Mouse (Mus musculus) stomach, embryonic 15.5 days (tissue): Measurements from ENCODE around the gene Krtdap. TPM values are rescaled to one million over a fixed set of nuclear protein-coding genes. Genes with fewer than 3 reads are reported as not detected.
"Not testable (repeated sequence)": the region's sequence is repeated elsewhere in the genome, so short reads cannot be mapped to it uniquely, and the experiment has no call there.

Experiments used
- ATAC-seq: fragments of 200-750 bp; cut with Nextera tagmentation; 2 replicates; pipeline ENCODE4 v1.8.0; 2017; ENCODE audit warnings: low read depth, moderate number of reproducible peaks, moderate TSS enrichment; ENCODE audit not compliant: insufficient read depth, low FRiP score
- H3K27ac ChIP-seq: fragments of 300-500 bp; sonication (generic); 2 replicates; pipeline ENCODE4 v1.5.1; 2015; ENCODE audit warnings: mild to moderate bottlenecking, inconsistent platforms
- H3K27me3 ChIP-seq: fragments of 300-500 bp; sonication (generic); replicated peaks from 2 replicates; pipeline ENCODE4 v1.6.1; 2015; ENCODE audit warnings: inconsistent platforms
- H3K36me3 ChIP-seq: fragments of 300-500 bp; sonication (generic); 2 replicates; pipeline ENCODE4 v1.6.1; 2015; ENCODE audit warnings: inconsistent platforms
- H3K4me1 ChIP-seq: fragments of 300-500 bp; sonication (generic); 2 replicates; pipeline ENCODE4 v1.6.1; 2015; ENCODE audit warnings: inconsistent platforms
- H3K4me2 ChIP-seq: fragments of 300-500 bp; sonication (generic); 2 replicates; pipeline ENCODE4 v1.6.1; 2015; ENCODE audit warnings: mild to moderate bottlenecking, inconsistent platforms
- H3K4me3 ChIP-seq: fragments of 300-500 bp; sonication (generic); replicated peaks from 2 replicates; pipeline ENCODE4 v1.5.1; 2015; ENCODE audit warnings: inconsistent platforms
- H3K9ac ChIP-seq: fragments of 300-500 bp; sonication (generic); 2 replicates; pipeline ENCODE4 v1.6.1; 2015; ENCODE audit warnings: inconsistent platforms
- H3K9me3 ChIP-seq: fragments of 300-500 bp; sonication (generic); 2 replicates; pipeline ENCODE4 v1.6.1; 2016; ENCODE audit warnings: inconsistent platforms
- WGBS: fragments of 180-500 bp; shearing (Covaris S2); methylation state at CpG from one replicate; pipeline ENCODE4 v1.1.7; 2015; 5-methylcytosine and 5-hydroxymethylcytosine counted together
- polyA plus RNA-seq: library from polyadenylated mRNA; unstranded; fragments of >200 nt; fragmentation: Nextera tagmentation; extraction: Ambion mirVana; gene quantifications from 2 replicates; pipeline ENCODE4 v1.2.1, GENCODE M21; 2015

Krtdap gene
- polyA plus RNA-seq, 1 experiment from 2014 or later: 227 TPM

DNA sequence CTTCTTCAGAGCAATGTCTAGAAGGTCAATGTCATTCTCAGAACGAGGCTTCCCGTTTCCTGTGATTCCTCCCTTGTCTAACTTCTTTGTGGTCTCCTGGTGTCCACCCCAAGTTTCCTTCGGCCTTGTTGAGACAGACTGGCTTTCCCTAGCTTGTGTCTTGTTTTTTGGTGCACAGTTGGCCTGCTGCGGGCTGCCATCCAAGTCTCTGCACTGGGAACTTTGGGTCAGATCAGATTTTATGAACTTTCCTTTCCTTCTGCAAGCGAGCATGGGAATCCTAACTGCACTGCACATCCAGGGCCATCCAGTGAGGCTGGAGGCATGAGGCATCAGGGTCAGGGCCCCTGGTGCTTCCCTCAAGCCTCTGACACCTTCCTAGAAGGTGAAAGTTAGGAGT is 33.8 kb downstream of the Krtdap start:
- 46% methylated on average over 5 of the region's 5 CpGs for WGBS
- no peak overlapping the region for H3K4me3 ChIP-seq
- H3K27me3 ChIP-seq: no peaks in the 10 kb centered on the region
- no peaks in the 10 kb centered on the region for H3K36me3 ChIP-seq
- peak overlapping the region; percentile 21 for H3K4me2 ChIP-seq
- no peak overlapping the region for H3K27ac ChIP-seq
- no peaks in the 10 kb centered on the region for H3K9me3 ChIP-seq
- H3K9ac ChIP-seq: no peak overlapping the region
- no peaks in the 10 kb centered on the region; the same call in 1 of the 2 replicates for H3K4me1 ChIP-seq
- no peak for ATAC-seq

- WGBS: 79% methylated on average over 18 of the region's 18 CpGs
- Histone ChIP-seq H3K4me2 (peak within 1 kb of the TSS; percentile 6; the same call in 1 of the 2 replicates), H3K36me3 (no peaks in the 10 kb centered on the region), H3K4me1 (no peaks in the 10 kb centered on the region; the same call in 1 of the 2 replicates), H3K9me3 (no peaks in the 10 kb centered on the region), H3K9ac (no peak within 1 kb of the TSS), H3K4me3 (no peak within 1 kb of the TSS), H3K27ac (peak within 1 kb of the TSS; percentile 11; the same call in 1 of the 2 replicates), H3K27me3 (no peaks in the 10 kb centered on the region)
- ATAC-seq: peak; percentile 37; the same call in 1 of the 2 replicates
These were observed 36.0 kb downstream of the Krtdap start, which contains the start of gene Ffar2 for GRCm38 (mm10) chr7:30823675-30824074. Gene Ffar2 (minus strand): TSS chr7:30823775.

DNA sequence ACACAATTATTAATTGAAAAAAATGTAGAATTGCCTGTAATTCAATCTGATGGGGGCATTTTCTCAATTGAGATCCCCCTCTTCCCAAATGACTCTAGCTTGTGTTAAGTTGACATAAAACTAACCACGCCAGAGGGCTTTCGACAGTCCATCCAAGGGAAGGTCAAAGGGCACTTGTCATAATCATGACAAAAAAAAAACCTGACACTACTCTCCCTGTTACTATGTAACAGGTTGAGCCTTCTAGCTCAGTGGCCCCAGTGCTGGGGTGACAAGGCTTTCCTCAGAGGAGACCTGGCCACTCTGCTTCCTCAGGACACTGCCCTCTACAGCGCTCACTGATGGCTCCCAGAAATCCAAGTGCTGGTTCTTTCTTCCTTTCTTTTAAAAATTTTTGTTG is 36.6 kb downstream of the Krtdap start:
- Histone ChIP-seq H3K36me3 (no peaks in the 10 kb centered on the region), H3K27me3 (no peaks in the 10 kb centered on the region), H3K27ac (peak overlapping the region; percentile 11; the same call in 1 of the 2 replicates), H3K4me3 (no peak overlapping the region), H3K4me1 (no peaks in the 10 kb centered on the region; the same call in 1 of the 2 replicates), H3K9me3 (no peaks in the 10 kb centered on the region), H3K4me2 (no peak overlapping the region), H3K9ac (no peak overlapping the region)
- WGBS: 83% methylated on average over 3 of the region's 3 CpGs
- ATAC-seq: no peak

DNA sequence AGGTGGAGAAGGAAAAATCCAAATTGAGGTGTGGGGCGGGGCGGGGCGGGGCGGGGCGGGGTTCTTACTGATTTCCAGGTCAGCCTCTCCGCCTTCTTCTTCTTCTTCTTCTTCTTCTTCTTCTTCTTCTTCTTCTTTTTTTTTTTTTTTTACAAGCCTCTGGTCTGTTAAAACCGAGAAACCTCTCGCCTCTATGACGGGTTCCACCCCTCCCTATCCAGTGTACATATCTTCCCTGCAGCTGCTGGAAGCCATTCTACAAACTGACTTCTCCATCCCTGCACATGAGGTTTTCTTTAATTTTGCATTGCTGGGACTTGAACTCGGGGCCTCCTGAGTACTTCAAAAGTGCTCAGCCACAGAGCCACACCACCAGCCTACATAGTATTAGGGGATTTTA is 39.0 kb downstream of the Krtdap start:
- no peaks in the 10 kb centered on the region for H3K9me3 ChIP-seq
- H3K9ac ChIP-seq: no peak overlapping the region
- WGBS: 89% methylated on average over 10 of the region's 10 CpGs
- H3K27ac ChIP-seq: no peak overlapping the region
- no peaks in the 10 kb centered on the region for H3K36me3 ChIP-seq
- no peak for ATAC-seq
- H3K4me1 ChIP-seq: no peaks in the 10 kb centered on the region
- H3K27me3 ChIP-seq: no peaks in the 10 kb centered on the region
- H3K4me2 ChIP-seq: no peak overlapping the region
- no peak overlapping the region for H3K4me3 ChIP-seq

- not testable (repeated sequence) for H3K27me3 ChIP-seq, H3K4me3 ChIP-seq, H3K4me1 ChIP-seq, H3K36me3 ChIP-seq, H3K9ac ChIP-seq, H3K9me3 ChIP-seq, ATAC-seq, H3K27ac ChIP-seq, H3K4me2 ChIP-seq
These were observed 41.2 kb downstream of the Krtdap start for GRCm38 (mm10) chr7:30828871-30829270.

- Histone ChIP-seq H3K27ac (no peak overlapping the region), H3K4me3 (no peak overlapping the region), H3K27me3 (no peaks in the 10 kb centered on the region), H3K4me1 (no peaks in the 10 kb centered on the region), H3K9ac (no peak overlapping the region), H3K4me2 (no peak overlapping the region), H3K9me3 (no peaks in the 10 kb centered on the region), H3K36me3 (no peaks in the 10 kb centered on the region)
- no peak for ATAC-seq
- 65% methylated on average over 3 of the region's 3 CpGs for WGBS
These were observed 41.7 kb downstream of the Krtdap start for GRCm38 (mm10) chr7:30829428-30829827.

GRCm38 (mm10) chr7:30832261-30832660 is 44.6 kb downstream of the Krtdap start:
- H3K27ac ChIP-seq: no peak overlapping the region
- ATAC-seq: no peak
- 58% methylated on average over 15 of the region's 17 CpGs for WGBS
- no peak overlapping the region for H3K4me3 ChIP-seq
- H3K4me2 ChIP-seq: no peak overlapping the region
- H3K9ac ChIP-seq: no peak overlapping the region
- no peaks in the 10 kb centered on the region for H3K9me3 ChIP-seq
- no peaks in the 10 kb centered on the region for H3K36me3 ChIP-seq
- H3K4me1 ChIP-seq: no peaks in the 10 kb centered on the region
- H3K27me3 ChIP-seq: no peaks in the 10 kb centered on the region

DNA sequence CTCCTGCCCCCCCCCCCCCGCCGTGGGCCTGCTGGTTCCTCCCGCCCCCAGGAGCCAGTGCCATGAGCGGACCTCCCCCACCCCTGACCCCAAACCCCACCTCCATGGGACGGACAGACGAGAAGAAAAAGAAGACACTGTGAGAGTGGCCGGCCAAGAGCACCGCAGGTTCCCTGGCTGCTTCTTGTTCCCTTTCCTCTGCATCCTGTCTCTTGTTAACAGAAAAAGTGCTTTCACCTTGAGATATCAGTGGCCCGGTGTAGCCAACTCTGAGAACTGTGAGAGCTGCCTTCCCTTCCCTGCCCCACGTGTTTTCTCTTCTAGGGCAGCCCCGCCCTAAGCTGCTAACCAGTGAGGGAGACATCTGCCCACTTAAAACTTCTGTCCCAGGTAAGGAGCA is 45.0 kb downstream of the Krtdap start:
- WGBS: 30% methylated on average over 7 of the region's 11 CpGs
- ATAC-seq, H3K4me2 ChIP-seq, H3K27me3 ChIP-seq, H3K9ac ChIP-seq, H3K27ac ChIP-seq, H3K9me3 ChIP-seq, H3K36me3 ChIP-seq, H3K4me3 ChIP-seq, H3K4me1 ChIP-seq: not testable (repeated sequence)

DNA sequence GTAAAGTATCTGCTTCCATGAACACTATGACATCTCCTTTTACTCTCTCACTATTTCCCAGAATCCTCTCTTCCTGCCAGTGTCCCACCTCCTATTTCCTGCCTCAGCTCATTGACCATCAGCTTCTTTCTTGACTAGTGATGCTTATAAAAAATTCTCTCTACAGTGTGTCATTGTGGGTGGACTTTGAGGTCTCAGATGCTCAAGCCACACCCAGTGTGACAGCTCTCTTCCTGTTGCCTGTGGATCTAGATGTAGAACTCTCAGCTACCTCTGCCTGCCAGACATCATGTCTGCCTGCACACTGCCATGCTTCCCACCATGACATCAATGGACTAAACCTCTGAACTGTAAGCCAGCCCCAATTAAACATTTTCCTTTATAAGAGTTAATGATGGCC is 49.6 kb downstream of the Krtdap start:
- H3K9me3 ChIP-seq: no peaks in the 10 kb centered on the region
- no peak overlapping the region for H3K4me2 ChIP-seq
- H3K9ac ChIP-seq: no peak overlapping the region
- no peak overlapping the region for H3K4me3 ChIP-seq
- ATAC-seq: no peak
- H3K4me1 ChIP-seq: no peaks in the 10 kb centered on the region
- H3K36me3 ChIP-seq: no peaks in the 10 kb centered on the region
- no peak overlapping the region for H3K27ac ChIP-seq
- H3K27me3 ChIP-seq: no peaks in the 10 kb centered on the region

DNA sequence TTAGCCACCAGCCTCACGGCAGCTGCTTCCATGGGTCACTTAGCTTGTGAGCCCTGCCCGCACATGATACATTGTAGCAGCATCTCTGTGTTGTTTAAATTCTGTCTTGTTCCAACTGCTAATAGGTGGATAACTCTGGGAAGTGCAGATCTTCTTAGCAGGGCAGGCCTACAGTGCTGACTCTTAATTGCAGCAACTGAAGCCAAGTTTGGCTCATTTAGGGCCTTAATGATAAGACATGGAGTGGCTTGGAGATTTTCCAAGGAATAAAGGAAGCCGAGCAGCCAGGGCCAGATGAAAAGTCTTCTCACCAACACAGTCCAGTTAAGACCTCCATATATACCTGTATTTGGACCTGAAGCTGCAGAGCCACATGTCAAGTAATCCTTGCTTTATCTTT is 52.6 kb downstream of the Krtdap start:
- Histone ChIP-seq H3K4me1 (no peaks in the 10 kb centered on the region), H3K27ac (no peak overlapping the region), H3K9me3 (no peaks in the 10 kb centered on the region), H3K9ac (no peak overlapping the region), H3K4me2 (no peak overlapping the region), H3K27me3 (no peaks in the 10 kb centered on the region), H3K36me3 (no peaks in the 10 kb centered on the region), H3K4me3 (no peak overlapping the region)
- 57% methylated on average over 3 of the region's 3 CpGs for WGBS
- ATAC-seq: no peak

Other genes starting within 250 kb of the Krtdap start
- 49.6 and 51.0 TPM in 2 replicates for gene Hspb6, start 235.7 kb upstream of the Krtdap start, polyA plus RNA-seq
- 11.1 and 13.5 TPM in 2 replicates for gene Proser3, start 235.6 kb upstream of the Krtdap start, polyA plus RNA-seq
- 55.0 and 66.3 TPM in 2 replicates for gene Lin37, start 228.1 kb upstream of the Krtdap start, polyA plus RNA-seq
- gene U2af1l4, start 224.6 kb upstream of the Krtdap start, polyA plus RNA-seq: 82.5 and 85.7 TPM in 2 replicates
- 11.1 and 11.5 TPM in 2 replicates for gene Gm49396, start 224.6 kb upstream of the Krtdap start, polyA plus RNA-seq
- gene Psenen, start 224.3 kb upstream of the Krtdap start, polyA plus RNA-seq: 135 and 138 TPM in 2 replicates
- 2.2 and 3.5 TPM in 2 replicates for gene Igflr1, start 222.5 kb upstream of the Krtdap start, polyA plus RNA-seq
- gene Kmt2b, start 199.2 kb upstream of the Krtdap start, polyA plus RNA-seq: 7.6 and 8.4 TPM in 2 replicates
- 0.81 and 0.90 TPM in 2 replicates for gene Zbtb32, start 189.0 kb upstream of the Krtdap start, polyA plus RNA-seq
- gene Upk1a, start 175.0 kb upstream of the Krtdap start, polyA plus RNA-seq: 6.8 and 7.4 TPM in 2 replicates
- 994 and 1,014 TPM in 2 replicates for gene Cox6b1, start 161.7 kb upstream of the Krtdap start, polyA plus RNA-seq
- gene Etv2, start 152.0 kb upstream of the Krtdap start, polyA plus RNA-seq: not detected in 2 replicates
- 110 and 111 TPM in 2 replicates for gene Rbm42, start 137.6 kb upstream of the Krtdap start, polyA plus RNA-seq
- 39.1 and 47.7 TPM in 2 replicates for gene Haus5, start 122.9 kb upstream of the Krtdap start, polyA plus RNA-seq
- gene Pmis2, start 116.3 kb upstream of the Krtdap start, polyA plus RNA-seq: not detected in 2 replicates
- 4.2 and 6.6 TPM in 2 replicates for gene 2200002J24Rik, start 89.0 kb upstream of the Krtdap start, polyA plus RNA-seq
- gene Atp4a, start 75.7 kb upstream of the Krtdap start, polyA plus RNA-seq: 4.9 and 9.2 TPM in 2 replicates
- gene Tmem147, start 58.4 kb upstream of the Krtdap start, polyA plus RNA-seq: 227 and 239 TPM in 2 replicates
- 0.50 and 0.73 TPM in 2 replicates for gene Gapdhs, start 44.2 kb upstream of the Krtdap start, polyA plus RNA-seq
- gene Sbsn, start 36.4 kb upstream of the Krtdap start, polyA plus RNA-seq: 8.4 and 17.9 TPM in 2 replicates
- 70.8 and 142 TPM in 2 replicates for gene Dmkn, start 24.1 kb upstream of the Krtdap start, polyA plus RNA-seq
- gene Ffar2, start 35.9 kb downstream of the Krtdap start, polyA plus RNA-seq: 14.9 and 26.5 TPM in 2 replicates
- gene Ffar3, start 68.3 kb downstream of the Krtdap start, polyA plus RNA-seq: 0.31 and 0.41 TPM in 2 replicates
- 0.26 and 0.30 TPM in 2 replicates for gene Ffar1, start 73.7 kb downstream of the Krtdap start, polyA plus RNA-seq
- 0.15 and 0.22 TPM in 2 replicates for gene Cd22, start 92.4 kb downstream of the Krtdap start, polyA plus RNA-seq
- 0.31 and 0.48 TPM in 2 replicates for gene Mag, start 127.0 kb downstream of the Krtdap start, polyA plus RNA-seq
- gene Hamp2, start 136.8 kb downstream of the Krtdap start, polyA plus RNA-seq: 0.62 TPM in 1 of 2 replicates, not detected in the other
- gene Hamp, start 156.1 kb downstream of the Krtdap start, polyA plus RNA-seq: 0.39 and 1.8 TPM in 2 replicates
- 19.9 and 22.9 TPM in 2 replicates for gene Usf2, start 168.9 kb downstream of the Krtdap start, polyA plus RNA-seq
- 102 and 116 TPM in 2 replicates for gene Lsr, start 185.6 kb downstream of the Krtdap start, polyA plus RNA-seq
- gene Fam187b, start 185.9 kb downstream of the Krtdap start, polyA plus RNA-seq: 8.7 and 9.7 TPM in 2 replicates